Mouse (Mus musculus) ES-E14 (cell line): ENCODE measurements around the gene Ankrd11.

ENCODE experiments used
- CHD2 ChIP-seq: IDR thresholded peaks from 2 replicates; pipeline ENCODE4 v1.6.1; 2014; ENCODE audit warnings: mild to moderate bottlenecking, low read depth, low read length, inconsistent platforms
- HCFC1 ChIP-seq: IDR thresholded peaks from 2 replicates; pipeline ENCODE4 v1.6.1; 2012; ENCODE audit warnings: low read length, inconsistent platforms, borderline replicate concordance; ENCODE audit not compliant: insufficient read depth
- MAFK ChIP-seq: IDR thresholded peaks from 2 replicates; pipeline ENCODE4 v1.6.1; 2014; ENCODE audit warnings: mild to moderate bottlenecking, low read depth, low read length, inconsistent platforms; ENCODE audit not compliant: insufficient read depth
- ZNF384 ChIP-seq: IDR thresholded peaks from 2 replicates; pipeline ENCODE4 v1.6.1; 2012; ENCODE audit warnings: low read depth, low read length, inconsistent platforms

- TF ChIP-seq MAFK (no peak), CHD2 (no peak), HCFC1 (no peak), ZNF384 (no peak)
Observed at GRCm38 (mm10) chr8:122878231-122878630, 163.8 kb downstream of the Ankrd11 start.
